Mouse (Mus musculus): ENCODE measurements at regions not wholly inside any gene's neighbourhood (a gene's known extent, or its start where the extent isn't known, plus 50 kb on each side); places are given as distances from the start of the nearest gene placed in this dataset.

- no peak for DNase-seq (ENCODE audit: low read depth)
Measured at GRCm38 (mm10) chr5:64609378-64610087, 193.7 kb upstream of the Klf3 start.

- DNase-seq (ENCODE audit: low read depth): no peak
Measured at GRCm38 (mm10) chr5:64610146-64610545, 193.0 kb upstream of the Klf3 start.

- no peak for DNase-seq (ENCODE audit: low read depth)
Measured at GRCm38 (mm10) chr5:64610562-64611405, 192.4 kb upstream of the Klf3 start.

- DNase-seq (ENCODE audit: low read depth): no peak
Measured at GRCm38 (mm10) chr5:64612017-64612416, 191.2 kb upstream of the Klf3 start.

GRCm38 (mm10) chr5:64613696-64614095 lies 189.5 kb upstream of the Klf3 start:
- no peak for DNase-seq (ENCODE audit: low read depth)

GRCm38 (mm10) chr5:64618126-64618525 lies 185.1 kb upstream of the Klf3 start:
- no peak for DNase-seq (ENCODE audit: low read depth)

- DNase-seq (ENCODE audit: low read depth): no peak
Measured at GRCm38 (mm10) chr5:64619752-64620151, 183.4 kb upstream of the Klf3 start.

- DNase-seq (ENCODE audit: low read depth): no peak
Measured at GRCm38 (mm10) chr5:64620726-64621125, 182.5 kb upstream of the Klf3 start.

- DNase-seq (ENCODE audit: low read depth): no peak
Measured at GRCm38 (mm10) chr5:64621386-64621785, 181.8 kb upstream of the Klf3 start.

GRCm38 (mm10) chr5:64623653-64624052 lies 179.5 kb upstream of the Klf3 start:
- DNase-seq (ENCODE audit: low read depth): no peak

GRCm38 (mm10) chr5:64624205-64624604 lies 179.0 kb upstream of the Klf3 start:
- DNase-seq (ENCODE audit: low read depth): no peak

- DNase-seq (ENCODE audit: low read depth): no peak
Measured at GRCm38 (mm10) chr5:64625421-64625820, 177.8 kb upstream of the Klf3 start.

- no peak for DNase-seq (ENCODE audit: low read depth)
Measured at GRCm38 (mm10) chr5:64625841-64626298, 177.3 kb upstream of the Klf3 start.

GRCm38 (mm10) chr5:64626351-64626750 lies 176.8 kb upstream of the Klf3 start:
- DNase-seq (ENCODE audit: low read depth): no peak

GRCm38 (mm10) chr5:64630582-64630981 lies 172.6 kb upstream of the Klf3 start:
- DNase-seq (ENCODE audit: low read depth): no peak

- DNase-seq (ENCODE audit: low read depth): no peak
Measured at GRCm38 (mm10) chr5:64632171-64632570, 171.0 kb upstream of the Klf3 start.

- no peak for DNase-seq (ENCODE audit: low read depth)
Measured at GRCm38 (mm10) chr5:64634008-64634407, 169.2 kb upstream of the Klf3 start.

GRCm38 (mm10) chr5:64634721-64635120 lies 168.5 kb upstream of the Klf3 start:
- DNase-seq (ENCODE audit: low read depth): no peak

- DNase-seq (ENCODE audit: low read depth): no peak
Measured at GRCm38 (mm10) chr5:64636301-64636700, 166.9 kb upstream of the Klf3 start.

GRCm38 (mm10) chr5:64643584-64643983 lies 159.6 kb upstream of the Klf3 start:
- DNase-seq (ENCODE audit: low read depth): no peak

GRCm38 (mm10) chr5:64647417-64648125 lies 155.6 kb upstream of the Klf3 start:
- no peak for DNase-seq (ENCODE audit: low read depth)

GRCm38 (mm10) chr5:64648492-64648891 lies 154.7 kb upstream of the Klf3 start:
- no peak for DNase-seq (ENCODE audit: low read depth)

GRCm38 (mm10) chr5:64651407-64651806 lies 151.8 kb upstream of the Klf3 start:
- peak; percentile 22 for DNase-seq (ENCODE audit: low read depth)
